Mouse (Mus musculus) midbrain, postnatal 0 days (tissue): ENCODE data around the gene Wwox. TPM values are rescaled to one million over a fixed set of nuclear protein-coding genes. Genes with fewer than 3 reads are reported as not detected.

Source experiments
- ATAC-seq: fragments of 200-750 bp; cut with Nextera tagmentation; 2 replicates; pipeline ENCODE4 v1.8.0; 2017; ENCODE audit warnings: moderate number of reproducible peaks, mild to moderate bottlenecking, moderate TSS enrichment, moderate library complexity; ENCODE audit not compliant: low FRiP score
- DNase-seq: peaks from one replicate; pipeline ENCODE4 v3.0.0-alpha.2; 2015; ENCODE audit warnings: low spot score
- H3K27ac ChIP-seq: fragments of 300-500 bp; sonication (generic); 2 replicates; pipeline ENCODE4 v1.5.1; 2014; ENCODE audit warnings: low read depth, mild to moderate bottlenecking, low read length, mixed read lengths
- H3K27me3 ChIP-seq: fragments of 300-500 bp; sonication (generic); 2 replicates; pipeline ENCODE4 v1.6.1; 2014; ENCODE audit warnings: low read length, control low read depth, mixed read lengths; ENCODE audit not compliant: insufficient read depth
- H3K36me3 ChIP-seq: fragments of 300-500 bp; sonication (generic); 2 replicates; pipeline ENCODE4 v1.6.1; 2014; ENCODE audit warnings: low read length, control low read depth, mixed read lengths; ENCODE audit not compliant: insufficient read depth
- H3K4me1 ChIP-seq: fragments of 300-500 bp; sonication (generic); 2 replicates; pipeline ENCODE4 v1.6.1; 2014; ENCODE audit warnings: mild to moderate bottlenecking, control low read depth, antibody characterized with exemption, low read length, mixed read lengths; ENCODE audit not compliant: insufficient read depth
- H3K4me2 ChIP-seq: fragments of 300-500 bp; sonication (generic); 2 replicates; pipeline ENCODE4 v1.6.1; 2014; ENCODE audit warnings: low read depth, mild to moderate bottlenecking, low read length, mixed read lengths; ENCODE audit not compliant: poor library complexity, severe bottlenecking
- H3K4me3 ChIP-seq: fragments of 300-500 bp; sonication (generic); 2 replicates; pipeline ENCODE4 v1.5.1; 2014; ENCODE audit warnings: low read depth, mild to moderate bottlenecking, low read length, moderate library complexity
- H3K9ac ChIP-seq: fragments of 300-500 bp; sonication (generic); replicated peaks from 2 replicates; pipeline ENCODE4 v1.6.1; 2014; ENCODE audit warnings: mild to moderate bottlenecking, low read length, moderate library complexity, mixed read lengths; ENCODE audit not compliant: poor library complexity, severe bottlenecking
- H3K9me3 ChIP-seq: fragments of 300-500 bp; sonication (generic); 2 replicates; pipeline ENCODE4 v1.6.1; 2016; ENCODE audit warnings: low read length, control low read depth
- CTCF ChIP-seq: IDR thresholded peaks from 2 replicates; pipeline ENCODE4 v1.5.1; 2016; ENCODE audit warnings: antibody characterized with exemption, mild to moderate bottlenecking
- WGBS: fragments of 180-500 bp; shearing (Covaris S2); extraction: QIAGEN DNeasy Blood & Tissue Kit; methylation state at CpG from one replicate; pipeline ENCODE4 v1.1.7; 2014; 5-methylcytosine and 5-hydroxymethylcytosine counted together
- polyA plus RNA-seq: library from polyadenylated mRNA; unstranded; fragments of >200 nt; fragmentation: Nextera tagmentation; extraction: Ambion mirVana; gene quantifications from 2 replicates; pipeline ENCODE4 v1.2.1, GENCODE M21; 2015
- total RNA-seq: library from RNA; depleted of rRNA; stranded (reverse); fragments of >200 nt; gene quantifications from 2 replicates; pipeline ENCODE4 v1.2.3, GENCODE M21; 2014

Wwox gene
- total and polyA plus RNA-seq, 2 experiments from 2014 or later = 15.4 to 17.2 TPM

GRCm38 (mm10) chr8:115159208-115159607 is 719.8 kb downstream of the Wwox start:
- peak; percentile 26 for DNase-seq
- no peak overlapping the region for H3K4me3 ChIP-seq

GRCm38 (mm10) chr8:115159711-115160374 is 720.4 kb downstream of the Wwox start:
- Histone ChIP-seq H3K9me3 (no peaks in the 10 kb centered on the region), H3K4me3 (peak overlapping the region; percentile 25), H3K27ac (no peak overlapping the region), H3K4me2 (peak overlapping the region; percentile 57), H3K36me3 (no peaks in the 10 kb centered on the region), H3K9ac (no peak overlapping the region), H3K4me1 (peaks cover 9% of the 10 kb centered on the region; the same call in 1 of the 2 replicates), H3K27me3 (peaks cover 9% of the 10 kb centered on the region; the same call in 1 of the 2 replicates)
- peak; percentile 50 for TF ChIP-seq CTCF
- DNase-seq (peak; percentile 54), ATAC-seq (no peak)
- 5% methylated on average over 22 of the region's 22 CpGs for WGBS

More at GRCm38 (mm10) chr8:115159208-115159607, 719.8 kb downstream of the Wwox start:
- ATAC-seq = no peak
- H3K36me3 ChIP-seq = no peaks in the 10 kb centered on the region
- TF ChIP-seq CTCF = no peak
- H3K4me2 ChIP-seq = peak overlapping the region; percentile 57
- no peak overlapping the region for H3K27ac ChIP-seq
- H3K4me1 ChIP-seq = peaks cover 9% of the 10 kb centered on the region; the same call in 1 of the 2 replicates
- no peaks in the 10 kb centered on the region for H3K9me3 ChIP-seq
- H3K27me3 ChIP-seq = peaks cover 9% of the 10 kb centered on the region; the same call in 1 of the 2 replicates
- 4% methylated on average over 18 of the region's 18 CpGs for WGBS
- H3K9ac ChIP-seq = no peak overlapping the region

- Histone ChIP-seq H3K4me3 (peak overlapping the region; percentile 25; the same call in 1 of the 2 replicates), H3K9me3 (no peaks in the 10 kb centered on the region), H3K4me1 (peaks cover 9% of the 10 kb centered on the region; the same call in 1 of the 2 replicates), H3K9ac (no peak overlapping the region), H3K27ac (no peak overlapping the region), H3K27me3 (peaks cover 9% of the 10 kb centered on the region; the same call in 1 of the 2 replicates), H3K4me2 (peak overlapping the region; percentile 57), H3K36me3 (no peaks in the 10 kb centered on the region)
- DNase-seq (no peak), ATAC-seq (no peak)
- 84% methylated on average over 5 of the region's 5 CpGs for WGBS
- no peak for TF ChIP-seq CTCF
These were observed 721.0 kb downstream of the Wwox start for GRCm38 (mm10) chr8:115160407-115160806.

GRCm38 (mm10) chr8:115161520-115161919 is 722.1 kb downstream of the Wwox start:
- no peak overlapping the region for H3K27ac ChIP-seq
- no peaks in the 10 kb centered on the region for H3K36me3 ChIP-seq
- no peak overlapping the region for H3K9ac ChIP-seq
- H3K4me1 ChIP-seq = peaks cover 9% of the 10 kb centered on the region; the same call in 1 of the 2 replicates
- ATAC-seq = no peak
- no peak overlapping the region for H3K4me2 ChIP-seq
- 67% methylated on average over 9 of the region's 9 CpGs for WGBS
- TF ChIP-seq CTCF = no peak
- H3K27me3 ChIP-seq = peaks cover 13% of the 10 kb centered on the region
- no peak overlapping the region for H3K4me3 ChIP-seq
- no peak for DNase-seq
- H3K9me3 ChIP-seq = no peaks in the 10 kb centered on the region

GRCm38 (mm10) chr8:115164872-115165271 is 725.4 kb downstream of the Wwox start:
- no peak for TF ChIP-seq CTCF
- no peak overlapping the region for H3K9ac ChIP-seq
- H3K9me3 ChIP-seq = no peaks in the 10 kb centered on the region
- no peak for DNase-seq
- peaks cover 3% of the 10 kb centered on the region; the same call in 1 of the 2 replicates for H3K4me1 ChIP-seq
- H3K4me2 ChIP-seq = no peak overlapping the region
- peaks cover 13% of the 10 kb centered on the region for H3K27me3 ChIP-seq
- no peaks in the 10 kb centered on the region for H3K36me3 ChIP-seq
- 43% methylated on average over 13 of the region's 13 CpGs for WGBS
- ATAC-seq = no peak
- H3K27ac ChIP-seq = no peak overlapping the region
- no peak overlapping the region for H3K4me3 ChIP-seq

GRCm38 (mm10) chr8:115173634-115174081 is 734.2 kb downstream of the Wwox start:
- H3K36me3 ChIP-seq = no peaks in the 10 kb centered on the region
- H3K4me1 ChIP-seq = no peaks in the 10 kb centered on the region
- H3K4me3 ChIP-seq = no peak overlapping the region
- DNase-seq = peak; percentile 45
- H3K27me3 ChIP-seq = no peaks in the 10 kb centered on the region
- no peak overlapping the region for H3K9ac ChIP-seq
- ATAC-seq = no peak
- WGBS = 28% methylated on average over 14 of the region's 14 CpGs
- H3K9me3 ChIP-seq = no peaks in the 10 kb centered on the region
- 0 out of 2 replicates have a peak overlapping the region, but pooled peaks have one; percentile 6 for H3K4me2 ChIP-seq
- no peak overlapping the region for H3K27ac ChIP-seq
- no peak for TF ChIP-seq CTCF
